Mouse (Mus musculus) MEL (cell line): Measurements from ENCODE around the gene Vps8. TPM values are rescaled to one million over a fixed set of nuclear protein-coding genes. Genes with fewer than 3 reads are reported as not detected.
A peak's percentile ranks its signal among the peaks of the same experiment; 100 is the strongest.

Experiments
- DNase-seq: peaks from one replicate; pipeline ENCODE4 v3.0.0; 2011; ENCODE audit warnings: low read depth, low spot score
- H3K27ac ChIP-seq: 2 replicates; pipeline ENCODE4 v1.5.1; 2012; ENCODE audit warnings: low read depth, mild to moderate bottlenecking, control low read depth, low read length, moderate library complexity; ENCODE audit not compliant: control insufficient read depth
- H3K27me3 ChIP-seq, 2 experiments: fragments of 150-350 bp in 1 of 2; sonication (generic) in 1 of 2; 2 replicates each; pipeline ENCODE4 v1.6.1; 2012; ENCODE audit warnings: low read length in 2 of 2, mild to moderate bottlenecking in 2 of 2, improper control_type of control experiment in 1 of 2, moderate library complexity in 1 of 2; ENCODE audit not compliant: insufficient read depth in 2 of 2, control insufficient read depth in 1 of 2
- H3K36me3 ChIP-seq, 2 experiments: 2 replicates each; pipeline ENCODE4 v1.6.1; 2012 to 2014; ENCODE audit warnings: low read length in 2 of 2, improper control_type of control experiment in 1 of 2, inconsistent platforms in 1 of 2, mild to moderate bottlenecking in 1 of 2; ENCODE audit not compliant: insufficient read depth in 2 of 2, control insufficient read depth in 1 of 2
- H3K4me1 ChIP-seq, 2 experiments: fragments of 150-350 bp in 1 of 2; sonication (generic) in 1 of 2; 2 replicates each; pipeline ENCODE4 v1.6.1; 2012; ENCODE audit warnings: low read length in 2 of 2, improper control_type of control experiment in 1 of 2, mild to moderate bottlenecking in 1 of 2; ENCODE audit not compliant: insufficient read depth in 2 of 2, control insufficient read depth in 1 of 2
- H3K4me3 ChIP-seq, 2 experiments: fragments of 150-350 bp in 1 of 2; sonication (generic) in 1 of 2; 2 replicates each; pipeline ENCODE4 v1.5.1; 2012; ENCODE audit warnings: low read depth in 2 of 2, low read length in 2 of 2, mild to moderate bottlenecking in 2 of 2, moderate library complexity in 2 of 2, control low read depth in 1 of 2, improper control_type of control experiment in 1 of 2; ENCODE audit not compliant: control insufficient read depth in 1 of 2, insufficient read depth in 1 of 2
- H3K79me2 ChIP-seq: 2 replicates; pipeline ENCODE4 v1.6.1; 2012; ENCODE audit warnings: mild to moderate bottlenecking, low read length, moderate library complexity; ENCODE audit not compliant: control insufficient read depth, poor library complexity, insufficient read depth
- H3K9ac ChIP-seq: 2 replicates; pipeline ENCODE4 v1.6.1; 2012; ENCODE audit warnings: low read depth, mild to moderate bottlenecking, control low read depth, low read length, moderate library complexity; ENCODE audit not compliant: control insufficient read depth, poor library complexity, severe bottlenecking
- H3K9me3 ChIP-seq: fragments of 150-350 bp; sonication (generic); replicated peaks from 2 replicates; pipeline ENCODE4 v1.6.1; 2012; ENCODE audit warnings: mild to moderate bottlenecking, low read length, improper control_type of control experiment, moderate library complexity; ENCODE audit not compliant: insufficient read depth
- BHLHE40 ChIP-seq: IDR thresholded peaks from 2 replicates; pipeline ENCODE4 v1.6.1; 2012; ENCODE audit warnings: low read depth, mild to moderate bottlenecking, inconsistent platforms, low read length, improper control_type of control experiment, borderline replicate concordance
- CHD1 ChIP-seq: IDR thresholded peaks from 2 replicates; pipeline ENCODE4 v1.6.1; 2012; ENCODE audit warnings: low read depth, mild to moderate bottlenecking, inconsistent platforms, low read length, improper control_type of control experiment
- CTCF ChIP-seq, 3 experiments: IDR thresholded peaks in 2 of 3; conservative IDR thresholded peaks in 1 of 3; 2 replicates each; pipeline ENCODE4 v1.5.1; 2011 to 2012; ENCODE audit warnings: low read length in 3 of 3, low read depth in 2 of 3, mild to moderate bottlenecking in 2 of 3, improper control_type of control experiment in 1 of 3, inconsistent platforms in 1 of 3, mixed read lengths in 1 of 3, moderate library complexity in 1 of 3; ENCODE audit not compliant: control insufficient read depth in 1 of 3, insufficient read depth in 1 of 3, poor library complexity in 1 of 3, severe bottlenecking in 1 of 3
- ELF1 ChIP-seq: IDR thresholded peaks from 2 replicates; pipeline ENCODE4 v1.6.1; 2014; ENCODE audit warnings: low read depth, mild to moderate bottlenecking, inconsistent platforms, low read length, improper control_type of control experiment, moderate library complexity
- EP300 ChIP-seq, 2 experiments: IDR thresholded peaks; 2 replicates each; pipeline ENCODE4 v1.6.1; 2011; ENCODE audit warnings: improper control_type of control experiment in 2 of 2, low read length in 2 of 2, low read depth in 1 of 2, mild to moderate bottlenecking in 1 of 2
- ETS1 ChIP-seq: IDR thresholded peaks from 2 replicates; pipeline ENCODE4 v1.6.1; 2012; ENCODE audit warnings: low read depth, mild to moderate bottlenecking, inconsistent platforms, low read length, improper control_type of control experiment, moderate library complexity
- GABPA ChIP-seq: IDR thresholded peaks from 2 replicates; pipeline ENCODE4 v1.6.1; 2012; ENCODE audit warnings: low read depth, mild to moderate bottlenecking, inconsistent platforms, low read length, improper control_type of control experiment, moderate library complexity
- GATA1 ChIP-seq: IDR thresholded peaks from 2 replicates; pipeline ENCODE4 v1.6.1; 2011; ENCODE audit warnings: low read depth, low read length, improper control_type of control experiment
- HCFC1 ChIP-seq: IDR thresholded peaks from 2 replicates; pipeline ENCODE4 v1.6.1; 2012; ENCODE audit warnings: low read depth, mild to moderate bottlenecking, inconsistent platforms, low read length, improper control_type of control experiment, moderate library complexity
- KAT2A ChIP-seq: conservative IDR thresholded peaks from 2 replicates; pipeline ENCODE4 v1.6.1; 2012; ENCODE audit warnings: low read depth, low read length, improper control_type of control experiment, inconsistent platforms
- MAX ChIP-seq: IDR thresholded peaks from 2 replicates; pipeline ENCODE4 v1.6.1; 2011; ENCODE audit warnings: low read length, improper control_type of control experiment
- MAZ ChIP-seq: IDR thresholded peaks from 2 replicates; pipeline ENCODE4 v1.6.1; 2012; ENCODE audit warnings: low read depth, mild to moderate bottlenecking, inconsistent platforms, low read length, improper control_type of control experiment
- MXI1 ChIP-seq: IDR thresholded peaks from 2 replicates; pipeline ENCODE4 v1.6.1; 2011; ENCODE audit warnings: mild to moderate bottlenecking, low read depth, low read length, improper control_type of control experiment
- MYC ChIP-seq: IDR thresholded peaks from 2 replicates; pipeline ENCODE4 v1.6.1; 2011; ENCODE audit warnings: low read depth, mild to moderate bottlenecking, low read length, improper control_type of control experiment, moderate library complexity
- NELFE ChIP-seq: IDR thresholded peaks from 2 replicates; pipeline ENCODE4 v1.6.1; 2011; ENCODE audit warnings: low read depth, low read length, improper control_type of control experiment
- NRF1 ChIP-seq: IDR thresholded peaks from 2 replicates; pipeline ENCODE4 v1.6.1; 2014; ENCODE audit warnings: low read depth, mild to moderate bottlenecking, inconsistent platforms, low read length, improper control_type of control experiment, moderate library complexity; ENCODE audit not compliant: poor library complexity, insufficient read depth, severe bottlenecking
- POLR2A ChIP-seq, 2 experiments: IDR thresholded peaks; 2 replicates each; pipeline ENCODE4 v1.6.1; 2011 to 2012; ENCODE audit warnings: low read length in 2 of 2, mild to moderate bottlenecking in 2 of 2, control low read depth in 1 of 2, improper control_type of control experiment in 1 of 2, low read depth in 1 of 2, moderate library complexity in 1 of 2; ENCODE audit not compliant: control insufficient read depth in 1 of 2, insufficient read depth in 1 of 2, poor library complexity in 1 of 2
- POLR2AphosphoS2 ChIP-seq: IDR thresholded peaks from 2 replicates; pipeline ENCODE4 v1.6.1; 2011; ENCODE audit warnings: low read length, improper control_type of control experiment
- POLR2AphosphoS5 ChIP-seq: IDR thresholded peaks from 2 replicates; pipeline ENCODE4 v1.6.1; 2012; ENCODE audit warnings: low read depth, borderline replicate concordance, mild to moderate bottlenecking, inconsistent platforms, low read length, moderate library complexity, mixed read lengths
- RAD21 ChIP-seq: IDR thresholded peaks from 2 replicates; pipeline ENCODE4 v1.6.1; 2011; ENCODE audit warnings: mild to moderate bottlenecking, low read depth, low read length, improper control_type of control experiment
- RCOR1 ChIP-seq: IDR thresholded peaks from 2 replicates; pipeline ENCODE4 v1.6.1; 2012; ENCODE audit warnings: low read depth, mild to moderate bottlenecking, inconsistent platforms, low read length, improper control_type of control experiment
- SIN3A ChIP-seq: IDR thresholded peaks from 2 replicates; pipeline ENCODE4 v1.6.1; 2012; ENCODE audit warnings: low read length, improper control_type of control experiment, inconsistent platforms
- SMC3 ChIP-seq: IDR thresholded peaks from 2 replicates; pipeline ENCODE4 v1.6.1; 2011; ENCODE audit warnings: low read depth, low read length, improper control_type of control experiment
- TAL1 ChIP-seq: IDR thresholded peaks from 2 replicates; pipeline ENCODE4 v1.6.1; 2012; ENCODE audit warnings: mild to moderate bottlenecking, inconsistent platforms, low read length, moderate library complexity, mixed read lengths
- TBP ChIP-seq: IDR thresholded peaks from 2 replicates; pipeline ENCODE4 v1.8.0; 2011; ENCODE audit warnings: low read depth, low read length, improper control_type of control experiment
- TCF12 ChIP-seq: IDR thresholded peaks from 2 replicates; pipeline ENCODE4 v1.6.1; 2014; ENCODE audit warnings: low read depth, mild to moderate bottlenecking, inconsistent platforms, low read length, improper control_type of control experiment, moderate library complexity
- UBTF ChIP-seq: IDR thresholded peaks from 2 replicates; pipeline ENCODE4 v1.6.1; 2012; ENCODE audit warnings: low read depth, mild to moderate bottlenecking, inconsistent platforms, low read length, improper control_type of control experiment, moderate library complexity, borderline replicate concordance; ENCODE audit not compliant: insufficient read depth
- USF1 ChIP-seq: IDR thresholded peaks from 2 replicates; pipeline ENCODE4 v1.6.1; 2014; ENCODE audit warnings: low read depth, mild to moderate bottlenecking, inconsistent platforms, low read length, improper control_type of control experiment, moderate library complexity
- USF2 ChIP-seq, 2 experiments: IDR thresholded peaks; 2 replicates each; pipeline ENCODE4 v1.6.1; 2011 to 2012; ENCODE audit warnings: improper control_type of control experiment in 2 of 2, low read length in 2 of 2, borderline replicate concordance in 1 of 2, inconsistent platforms in 1 of 2, low read depth in 1 of 2, mild to moderate bottlenecking in 1 of 2; ENCODE audit not compliant: insufficient read depth in 1 of 2
- ZC3H11A ChIP-seq: IDR thresholded peaks from 2 replicates; pipeline ENCODE4 v1.6.1; 2012; ENCODE audit warnings: low read depth, mild to moderate bottlenecking, inconsistent platforms, low read length, improper control_type of control experiment
- ZMIZ1 ChIP-seq: IDR thresholded peaks from 2 replicates; pipeline ENCODE4 v1.6.1; 2012; ENCODE audit warnings: low read depth, mild to moderate bottlenecking, inconsistent platforms, low read length, improper control_type of control experiment, moderate library complexity
- polyA plus RNA-seq, 2 experiments: library from polyadenylated mRNA; stranded (reverse) in 1 of 2; unstranded in 1 of 2; fragments of >175 nt in 1 of 2; fragments of >200 nt in 1 of 2; gene quantifications; 2 replicates each; pipeline versions ENCODE4 v1.2.1 to v1.2.4; 2012; ENCODE audit warnings: low replicate concordance in 2 of 2, low read depth in 1 of 2; ENCODE audit not compliant: insufficient read length in 2 of 2, insufficient read depth in 1 of 2, missing spikeins in 1 of 2
- total RNA-seq: library from RNA; depleted of rRNA; stranded (reverse); fragments of 300-350 nt; gene quantifications from 2 replicates; pipeline ENCODE4 v1.2.3, GENCODE M21; 2012

Gene Vps8
- total and polyA plus RNA-seq, 3 experiments, result 10.5 to 14.0 TPM; not detected in 1

DNA sequence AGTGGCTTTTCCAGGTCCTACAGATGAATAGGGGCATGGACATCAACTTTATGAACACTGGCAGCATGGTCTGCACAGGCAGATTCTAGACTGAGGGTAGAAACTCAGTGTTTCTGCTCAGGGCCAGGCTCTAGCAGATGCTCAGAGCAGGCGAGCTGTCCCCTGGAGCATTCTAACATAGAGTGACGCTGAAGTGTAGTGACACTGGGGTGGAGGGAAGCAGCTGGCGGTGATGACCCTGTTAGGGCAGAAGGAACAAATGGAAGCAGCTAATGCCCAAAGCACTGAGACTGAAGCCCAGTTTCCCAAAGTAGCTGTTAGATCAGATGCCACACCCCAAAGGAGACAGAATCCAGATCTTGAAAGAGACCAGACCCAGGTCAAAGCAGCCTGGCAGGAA is 223.6 kb downstream of the Vps8 start:
- TF ChIP-seq MAX (no peak), EP300 (IDR thresholded peaks at IDR 0.05; ENCODE audit: low read depth in 1 of 2, low read length in 2 of 2) (no peak), NELFE (no peak), POLR2A (IDR thresholded peaks at IDR 0.05; ENCODE audit: control insufficient read depth in 1 of 2, insufficient read depth in 1 of 2, low read depth in 1 of 2, low read length in 2 of 2, poor library complexity in 1 of 2) (no peak), BHLHE40 (no peak), CHD1 (no peak), RAD21 (no peak), HCFC1 (no peak), ZMIZ1 (no peak), GABPA (no peak)

DNA sequence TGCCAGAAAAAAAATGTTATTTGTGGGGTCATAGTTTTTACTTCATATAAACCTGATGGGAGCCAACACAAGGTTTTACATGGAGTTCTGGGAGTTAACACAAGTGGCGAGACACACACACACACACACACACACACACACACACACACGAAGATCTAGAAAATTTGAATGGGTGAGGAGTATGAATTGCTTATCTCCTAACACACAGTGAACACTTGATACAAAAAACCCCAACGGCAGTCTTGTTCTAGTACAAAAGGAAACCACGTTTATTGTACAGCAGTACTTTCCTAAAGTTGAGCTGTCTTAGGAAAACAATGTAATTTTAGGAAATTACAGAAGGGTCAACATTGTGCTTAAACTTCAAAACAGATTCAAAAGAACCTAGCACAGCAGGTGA is 225.9 kb downstream of the Vps8 start:
- H3K4me1 ChIP-seq, result peaks cover 10 to 14% of the 10 kb centered on the region in 2 experiments
- H3K9ac ChIP-seq, result no peak overlapping the region
- H3K27ac ChIP-seq, result peak overlapping the region; percentile 43; the same call in 1 of the 2 replicates
- H3K4me3 ChIP-seq, result 0 out of 4 replicates have a peak overlapping the region, but pooled peaks of 1 of the 2 experiments have one; percentile 33
- peaks cover 0 to 7% of the 10 kb centered on the region in 2 experiments; a peak in 2 of 4 replicates for H3K36me3 ChIP-seq
- H3K79me2 ChIP-seq, result no peaks in the 10 kb centered on the region
- H3K27me3 ChIP-seq, result no peaks in the 10 kb centered on the region
- peak; percentile 65 for DNase-seq
- H3K9me3 ChIP-seq, result no peaks in the 10 kb centered on the region
- TF ChIP-seq TAL1, result no peak
- no peak for TF ChIP-seq TBP
- TF ChIP-seq NRF1, result no peak
- TF ChIP-seq HCFC1, result no peak
- no peak for TF ChIP-seq GABPA
- TF ChIP-seq NELFE, result no peak; the same call in 1 of the 2 replicates
- no peak for TF ChIP-seq SMC3
- no peak for TF ChIP-seq ZMIZ1
- TF ChIP-seq POLR2A (IDR thresholded peaks at IDR 0.05; ENCODE audit: control insufficient read depth in 1 of 2, insufficient read depth in 1 of 2, low read depth in 1 of 2, low read length in 2 of 2, poor library complexity in 1 of 2), result no peak
- no peak for TF ChIP-seq MAX
- 0 out of 2 replicates have a peak, but pooled peaks have one; percentile 32 for TF ChIP-seq RCOR1
- TF ChIP-seq USF1, result no peak
- peak; percentile 65 for TF ChIP-seq GATA1
- peak; percentile 60 for TF ChIP-seq TCF12
- TF ChIP-seq CTCF (IDR thresholded peaks at IDR 0.05 in 2 of 3, conservative IDR thresholded peaks at IDR 0.05 in 1 of 3; ENCODE audit: control insufficient read depth in 1 of 3, insufficient read depth in 1 of 3, low read depth in 2 of 3, low read length in 3 of 3, poor library complexity in 1 of 3, severe bottlenecking in 1 of 3), result no peak
- peak; percentile 42; the same call in 1 of the 2 replicates for TF ChIP-seq SIN3A
- TF ChIP-seq KAT2A, result no peak
- TF ChIP-seq ELF1, result no peak
- TF ChIP-seq USF2 (IDR thresholded peaks at IDR 0.05; ENCODE audit: borderline replicate concordance in 1 of 2, insufficient read depth in 1 of 2, low read depth in 1 of 2, low read length in 2 of 2), result no peak
- no peak for TF ChIP-seq MAZ
- TF ChIP-seq POLR2AphosphoS2, result no peak
- no peak for TF ChIP-seq UBTF
- TF ChIP-seq MXI1, result peak; percentile 59
- no peak for TF ChIP-seq POLR2AphosphoS5
- peak; percentile 53 for TF ChIP-seq ETS1
- TF ChIP-seq MYC, result no peak; the same call in 1 of the 2 replicates
- TF ChIP-seq ZC3H11A, result no peak

More for the DNA sequence above, 223.6 kb downstream of the Vps8 start:
- Histone ChIP-seq H3K27ac (no peak overlapping the region), H3K79me2 (no peaks in the 10 kb centered on the region), H3K9ac (no peak overlapping the region), H3K4me3 (no peak overlapping the region), H3K36me3 (peaks cover 0 to 18% of the 10 kb centered on the region in 2 experiments; a peak in 2 of 4 replicates), H3K9me3 (no peaks in the 10 kb centered on the region), H3K4me1 (peaks cover 23 to 25% of the 10 kb centered on the region in 2 experiments), H3K27me3 (no peaks in the 10 kb centered on the region)
- DNase-seq, result no peak
